Mouse (Mus musculus) erythroblast, embryonic 14.5 days (primary cell): ENCODE data around the gene Ccdc106.

Experiments
- GATA1 ChIP-seq: IDR thresholded peaks from 2 replicates; pipeline ENCODE4 v1.6.1; 2012; ENCODE audit warnings: low read length, inconsistent platforms, mixed read lengths
- TAL1 ChIP-seq: IDR thresholded peaks from 3 replicates; pipeline ENCODE4 v1.6.1; 2012; ENCODE audit warnings: low read length, inconsistent platforms, mixed read lengths

DNA sequence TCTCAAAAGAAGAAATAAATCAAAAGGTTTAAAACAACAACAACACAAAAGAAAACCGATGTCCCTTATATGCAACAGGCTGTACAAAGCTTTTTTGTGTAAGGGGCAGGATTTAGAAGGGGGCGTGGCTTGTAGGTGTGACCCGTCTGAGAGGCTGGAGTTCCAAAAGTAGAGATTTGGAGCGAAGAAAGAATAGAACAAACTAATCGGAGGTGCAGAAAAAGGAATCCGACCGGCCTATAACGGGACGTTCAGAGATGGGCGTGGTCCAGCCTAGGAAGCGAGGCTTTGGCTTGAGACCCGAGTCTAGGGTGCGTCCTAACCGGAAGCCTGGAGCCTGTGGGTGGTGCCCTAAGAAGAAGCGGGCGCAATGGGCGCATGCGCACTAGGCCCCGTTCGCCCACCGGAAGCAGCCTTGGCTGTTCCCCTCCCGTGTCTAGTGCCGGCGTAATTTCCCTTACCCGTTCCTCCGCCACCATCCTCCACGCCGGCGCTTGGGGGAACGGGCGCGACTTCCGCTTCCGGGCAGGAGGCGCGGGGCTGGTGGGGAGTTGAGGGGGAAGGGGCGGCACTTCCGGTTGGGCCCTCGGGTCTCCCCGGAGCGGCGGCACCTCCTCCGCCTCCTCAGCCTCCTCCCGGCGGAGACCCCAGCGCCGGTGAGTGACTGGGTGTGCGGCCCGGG is at the start of gene Ccdc106, which contains the start of gene Zfp865:
- TF ChIP-seq GATA1 (no peak), TAL1 (no peak)
